Mouse (Mus musculus) heart, postnatal 25 days (tissue): Measurements from ENCODE around the gene Dcst2. TPM values are rescaled to one million over a fixed set of nuclear protein-coding genes. Genes with fewer than 3 reads are reported as not detected.

Source experiments
- DNase-seq: peaks from one replicate; pipeline ENCODE4 v3.0.0; 2022; ENCODE audit warnings: low spot score
- intact Hi-C: fragments of 180-260 bp; cut with DNase I; formaldehyde crosslinking; loops from one replicate; pipeline ENCODE4 v1.15.1; 2025
- total RNA-seq, 2 experiments: library from RNA; stranded (reverse); gene quantifications; 2 replicates each; pipeline ENCODE4 v1.2.3; 2021

Gene Dcst2
- not detected for total RNA-seq

DNA sequence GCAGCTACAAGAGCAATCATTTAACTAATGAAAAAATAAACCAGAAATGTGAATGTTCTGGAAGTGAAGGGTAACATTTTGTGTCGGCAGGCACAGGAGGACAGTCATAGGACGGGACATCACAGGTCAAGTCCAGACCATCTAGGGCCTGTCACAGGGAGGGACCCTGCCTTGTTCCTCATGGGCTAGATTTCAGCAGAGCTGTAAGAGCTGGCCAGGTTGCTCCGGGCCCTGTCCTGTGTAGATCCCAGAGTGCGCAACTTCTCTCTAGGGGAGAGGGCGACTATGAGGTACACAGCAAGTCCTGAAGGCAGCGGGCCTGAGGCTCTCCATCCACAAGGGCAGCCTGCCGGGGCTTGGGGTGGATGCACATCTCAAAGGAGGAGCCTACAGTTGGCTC, at the start of gene Dcst2:
TSS of gene Dcst2 (plus strand) at position 301 of the 400 bp plus-strand sequence.
- DNase-seq = no peak
- intact Hi-C loops = no loop called here

DNA sequence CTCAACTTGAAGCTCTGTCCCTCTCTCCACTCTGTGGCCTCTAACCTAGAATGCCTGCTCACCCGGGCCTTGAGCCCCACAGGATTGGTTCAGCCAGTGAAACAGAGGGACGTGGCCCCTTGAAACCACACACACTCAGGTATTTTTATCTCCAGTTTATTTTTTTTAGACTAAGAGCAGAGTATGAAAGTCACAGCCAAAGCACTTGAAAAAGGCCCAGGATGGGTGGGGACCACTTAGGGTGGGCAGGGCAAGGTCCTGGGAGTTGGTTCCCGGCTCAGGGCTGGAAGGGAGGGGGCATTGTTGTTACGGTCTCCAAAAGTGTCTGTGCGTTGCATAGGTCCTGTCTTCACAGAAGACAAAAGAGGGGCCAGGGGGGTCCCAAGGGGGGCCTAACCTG, 47.4 kb upstream of the Dcst2 start:
- intact Hi-C loops = no loop called here
- no peak for DNase-seq

GRCm38 (mm10) chr3:89314791-89315190, 47.0 kb upstream of the Dcst2 start:
- no peak for DNase-seq
- intact Hi-C loops = loop anchor here (1.0 kb wide), 1 partner anchor 171 kb away; no protein-coding TSS in a partner anchor

DNA sequence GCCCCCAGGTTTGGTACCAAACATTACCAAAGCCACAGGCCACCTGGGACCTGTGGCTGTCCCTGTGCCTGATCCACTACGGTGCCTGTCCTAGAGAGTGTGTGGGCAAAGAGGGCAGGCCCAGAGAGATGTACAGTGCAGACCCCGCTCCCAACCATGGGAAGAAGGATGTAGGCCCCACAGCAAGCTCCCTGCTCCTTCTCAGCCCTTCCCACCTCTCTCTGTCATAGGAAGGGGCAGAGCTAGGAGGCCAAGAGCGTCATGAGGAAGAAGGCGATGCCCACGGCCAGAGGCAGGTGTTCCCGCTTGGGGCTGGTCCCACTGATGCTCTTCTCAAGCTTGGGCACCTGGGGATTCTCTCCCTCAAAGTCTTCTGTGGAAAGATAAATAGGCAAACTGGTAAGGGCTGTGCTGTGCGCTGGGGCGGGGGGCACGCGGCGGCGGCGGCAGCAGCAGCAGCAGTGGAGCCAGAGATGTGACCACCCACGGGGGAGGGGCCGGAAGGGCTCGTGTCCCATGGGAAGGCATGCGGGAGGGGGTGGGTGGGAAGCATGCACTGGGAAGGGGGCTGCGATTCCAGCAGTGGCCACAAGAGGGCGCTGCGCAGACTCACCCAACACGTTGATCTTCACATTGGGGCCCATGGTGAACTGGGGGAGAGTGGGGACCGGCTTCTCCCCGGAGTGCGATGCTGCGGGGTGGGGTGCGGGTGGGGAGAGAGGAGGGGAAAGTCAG, 46.4 kb upstream of the Dcst2 start:
- DNase-seq = peak; percentile 57
- intact Hi-C loops = loop anchor here (1.0 kb wide), 1 partner anchor 170 kb away; no protein-coding TSS in a partner anchor

GRCm38 (mm10) chr3:89315930-89316831, 45.6 kb upstream of the Dcst2 start:
- intact Hi-C loops = loop anchor here (1.0 kb wide), 2 partner anchors 38 to 169 kb away; no protein-coding TSS in a partner anchor
- no peak for DNase-seq

DNA sequence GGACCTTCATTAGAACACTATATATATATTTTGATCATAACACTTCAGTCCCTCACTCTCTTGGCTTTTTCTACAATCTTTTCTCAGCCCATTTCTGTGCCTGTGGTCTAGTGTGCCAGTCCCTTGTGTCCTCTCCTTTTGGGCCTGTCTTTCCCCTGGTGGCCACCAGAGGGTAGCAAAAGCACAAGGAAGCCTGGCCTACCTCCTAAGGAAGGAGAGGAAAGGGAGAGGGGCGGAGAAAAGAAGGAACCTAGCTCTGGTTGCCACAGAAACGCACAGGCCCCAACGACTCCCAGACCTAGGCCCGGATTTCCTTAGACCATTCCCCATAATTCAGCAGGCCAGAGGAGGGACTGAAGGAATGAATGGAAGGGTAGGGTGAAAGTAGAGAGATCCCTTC, 44.9 kb upstream of the Dcst2 start:
- intact Hi-C loops = loop anchor here (1.0 kb wide), 1 partner anchor 37 kb away; no protein-coding TSS in a partner anchor
- peak; percentile 64 for DNase-seq

DNA sequence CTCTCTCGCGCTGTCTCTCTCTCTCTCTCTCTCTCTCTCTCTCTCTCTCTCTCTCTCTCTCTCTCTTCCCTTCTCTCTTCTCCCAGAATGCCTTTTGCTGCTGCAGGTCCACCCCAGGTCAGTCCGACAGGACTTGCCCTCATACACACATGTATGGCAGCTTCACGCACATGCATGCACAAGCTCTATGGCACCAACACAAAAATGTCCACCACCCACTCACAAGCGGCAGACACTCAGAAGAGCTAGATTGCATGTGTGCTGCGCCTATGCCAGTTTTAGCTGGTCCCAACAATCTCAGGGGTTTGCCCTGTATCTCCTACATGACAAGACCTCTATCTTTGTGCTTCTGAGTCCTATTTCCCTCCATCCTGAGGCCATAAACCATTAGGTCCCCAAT, 44.5 kb upstream of the Dcst2 start:
- intact Hi-C loops = no loop called here
- no peak for DNase-seq

GRCm38 (mm10) chr3:89318316-89318715, 43.5 kb upstream of the Dcst2 start:
- intact Hi-C loops = no loop called here
- DNase-seq = no peak

DNA sequence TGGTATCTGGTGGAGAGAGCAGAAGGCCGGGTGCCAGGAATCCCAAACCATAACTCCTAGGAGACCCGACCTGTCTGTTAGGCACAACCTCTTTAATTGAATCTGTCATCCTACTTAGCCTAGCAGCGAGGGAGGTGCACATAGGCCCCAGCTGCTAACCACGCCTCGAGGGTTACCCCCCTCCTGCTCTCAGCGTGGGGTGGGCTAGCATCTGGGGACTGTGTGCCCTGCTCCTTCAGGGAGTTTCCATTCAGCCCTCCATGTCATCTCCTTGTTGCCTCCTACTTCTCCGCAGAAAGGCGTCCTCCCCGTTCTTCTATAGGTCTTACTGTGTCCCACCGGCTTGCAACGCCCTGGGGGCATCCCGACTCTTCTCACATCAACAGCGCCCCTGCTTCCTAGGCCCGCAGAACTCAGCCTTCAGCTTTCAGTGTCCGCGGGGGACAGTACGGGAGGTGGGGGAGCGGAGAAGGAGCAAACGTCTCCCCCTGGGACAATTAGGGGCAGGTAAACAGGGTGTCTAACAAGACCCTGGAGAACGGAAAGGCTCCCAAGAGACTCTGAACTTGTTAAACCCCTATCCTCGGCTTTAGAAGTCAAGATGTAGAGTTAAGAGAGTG, 42.7 kb upstream of the Dcst2 start:
- intact Hi-C loops = no loop called here
- DNase-seq = no peak

DNA sequence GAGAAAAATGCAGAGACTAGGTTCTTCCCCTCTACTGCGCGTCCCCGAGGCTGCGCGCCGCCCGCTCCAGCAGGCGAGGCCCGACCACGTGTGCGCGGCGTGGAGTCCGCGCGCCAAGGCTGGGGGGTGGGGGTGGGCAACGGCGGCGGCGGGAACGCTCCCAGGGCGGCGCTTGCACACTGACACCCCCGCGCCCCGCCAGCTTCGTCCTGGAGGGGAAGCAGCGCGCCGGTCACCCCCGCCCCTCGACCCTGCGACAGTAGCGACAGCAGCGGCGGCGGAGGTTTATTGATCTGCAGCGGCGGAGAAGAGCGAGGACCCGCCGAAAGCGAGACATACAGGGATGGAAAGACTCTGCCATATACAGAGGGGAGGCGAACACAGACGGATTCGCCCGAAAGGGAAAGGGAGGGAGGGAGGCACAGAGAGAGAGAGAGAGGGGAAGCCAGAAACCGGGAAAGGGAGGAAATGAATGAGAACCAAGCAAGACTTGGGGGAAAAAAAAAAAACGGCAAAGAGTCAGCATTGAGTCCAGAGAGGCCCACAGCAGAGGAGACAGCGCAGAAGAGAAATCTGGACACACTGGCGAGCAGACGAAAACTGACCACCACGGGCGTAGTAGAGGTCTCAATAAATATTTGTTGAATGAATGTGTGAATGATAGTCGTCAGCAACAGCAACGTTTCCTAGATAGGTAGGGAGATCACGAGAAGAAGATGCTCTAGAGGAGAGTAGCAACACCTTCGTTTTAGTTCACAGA, 42.0 kb upstream of the Dcst2 start:
- DNase-seq = no peak
- intact Hi-C loops = no loop called here

GRCm38 (mm10) chr3:89320581-89321182, 41.1 kb upstream of the Dcst2 start:
- intact Hi-C loops = loop anchor here (1.0 kb wide), 1 partner anchor 15 kb away; no protein-coding TSS in a partner anchor
- DNase-seq = no peak

GRCm38 (mm10) chr3:89321183-89322130, 40.3 kb upstream of the Dcst2 start:
- intact Hi-C loops = loop anchor here (1.0 kb wide), 1 partner anchor 14 kb away; no protein-coding TSS in a partner anchor
- no peak for DNase-seq

- intact Hi-C loops = no loop called here
- DNase-seq = no peak
Observed at GRCm38 (mm10) chr3:89322131-89322500, 39.7 kb upstream of the Dcst2 start.

DNA sequence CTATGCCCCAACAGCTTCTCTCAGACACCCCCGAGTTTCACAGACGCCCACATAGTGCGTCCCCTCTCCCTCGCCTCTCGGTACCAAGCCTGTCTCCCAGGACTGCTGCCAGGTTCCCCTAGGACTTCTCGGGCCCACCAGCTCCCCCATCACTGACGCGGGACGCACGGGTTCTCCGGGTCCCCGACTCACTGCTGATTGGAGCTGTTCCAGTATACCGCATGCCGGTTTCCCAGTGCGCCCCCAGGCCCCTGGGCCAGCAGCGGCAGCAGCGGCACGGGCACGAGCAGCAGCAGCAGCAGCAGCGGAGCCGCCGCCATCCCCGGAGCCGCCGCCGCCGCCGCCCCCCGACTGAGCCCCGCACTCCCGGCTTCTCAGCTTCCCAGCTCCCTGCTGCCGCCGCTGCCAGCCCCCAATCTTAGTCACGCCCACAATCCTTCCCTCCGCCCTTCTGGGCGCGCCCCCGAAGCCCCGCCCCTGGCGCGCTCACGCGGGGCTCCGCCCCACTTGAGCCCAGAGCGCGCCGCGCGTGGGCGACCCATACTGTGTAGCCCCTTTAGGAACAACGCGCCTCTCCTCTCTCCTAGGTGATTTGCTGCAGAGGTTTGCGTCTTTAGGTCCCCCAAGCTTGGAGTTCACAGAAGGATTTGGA, 39.1 kb upstream of the Dcst2 start, which contains the start of gene Efna3:
TSS of gene Efna3 (minus strand) at position 452 of the 652 bp plus-strand sequence.
- peak; percentile 46 for DNase-seq

DNA sequence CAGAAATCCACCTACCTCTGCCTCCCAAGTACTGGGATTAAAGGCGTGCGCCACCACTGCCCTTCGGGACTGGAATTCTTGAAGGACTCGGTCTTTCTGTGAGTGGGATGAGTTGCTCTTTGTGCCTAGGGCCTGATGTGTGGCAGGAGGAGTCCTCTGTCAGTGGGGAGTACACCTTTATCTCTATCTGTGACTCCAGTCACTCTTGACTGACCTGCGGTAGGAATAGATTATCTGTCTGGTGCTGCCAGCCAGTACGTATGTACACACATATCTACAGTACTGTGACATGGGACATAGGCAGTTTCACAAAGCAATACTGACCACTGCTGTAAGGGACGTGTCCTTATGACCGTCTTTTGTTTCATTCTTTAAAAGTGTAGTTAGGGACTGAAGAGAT, 35.9 kb upstream of the Dcst2 start:
- DNase-seq = no peak
- intact Hi-C loops = no loop called here

More for the DNA sequence above, 39.1 kb upstream of the Dcst2 start, which contains the start of gene Efna3:
- intact Hi-C loops = no loop called here

- DNase-seq = no peak
- intact Hi-C loops = no loop called here
Observed at GRCm38 (mm10) chr3:89327371-89327870, 34.4 kb upstream of the Dcst2 start.

DNA sequence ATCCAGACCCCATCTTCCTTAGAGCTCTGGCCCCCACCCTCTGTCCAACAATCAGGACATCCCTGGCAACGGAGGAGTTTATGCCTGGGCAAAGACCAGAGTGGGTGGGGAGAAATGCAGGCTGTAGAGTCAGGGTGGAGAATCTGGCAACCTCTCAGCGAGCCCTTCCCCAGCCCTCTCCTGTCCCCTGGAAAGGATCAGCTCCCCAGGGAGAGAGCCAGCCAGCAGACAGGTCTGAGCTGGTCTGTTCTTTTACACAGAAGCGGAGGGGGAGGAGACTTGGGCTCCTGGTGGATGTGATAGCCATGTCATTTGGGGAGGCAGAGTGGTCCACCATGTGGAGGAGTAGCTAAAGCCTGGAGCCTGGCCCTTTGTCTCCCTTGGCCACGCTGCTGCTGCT, 33.2 kb upstream of the Dcst2 start:
- intact Hi-C loops = no loop called here
- no peak for DNase-seq
